Mouse (Mus musculus) cerebellum, adult 11 months (tissue): Measurements from ENCODE around the gene Mdc1.

Experiments
- DNase-seq: peaks from one replicate; pipeline ENCODE4 v3.0.0; 2022

Mdc1 gene

GRCm38 (mm10) chr17:35887725-35888124 is 46.4 kb downstream of the Mdc1 start:
- DNase-seq: no peak

GRCm38 (mm10) chr17:35896781-35897643 is 55.7 kb downstream of the Mdc1 start, which contains the start of gene 2310061I04Rik:
Gene 2310061I04Rik (minus strand): TSS chr17:35897431.
- DNase-seq: peak; percentile 93

- DNase-seq: peak; percentile 51
These were observed 56.6 kb downstream of the Mdc1 start for GRCm38 (mm10) chr17:35897644-35898573.

- no peak for DNase-seq
These were observed 59.3 kb downstream of the Mdc1 start for GRCm38 (mm10) chr17:35900636-35901035.

GRCm38 (mm10) chr17:35903343-35903991 is 62.2 kb downstream of the Mdc1 start:
- no peak for DNase-seq

DNA sequence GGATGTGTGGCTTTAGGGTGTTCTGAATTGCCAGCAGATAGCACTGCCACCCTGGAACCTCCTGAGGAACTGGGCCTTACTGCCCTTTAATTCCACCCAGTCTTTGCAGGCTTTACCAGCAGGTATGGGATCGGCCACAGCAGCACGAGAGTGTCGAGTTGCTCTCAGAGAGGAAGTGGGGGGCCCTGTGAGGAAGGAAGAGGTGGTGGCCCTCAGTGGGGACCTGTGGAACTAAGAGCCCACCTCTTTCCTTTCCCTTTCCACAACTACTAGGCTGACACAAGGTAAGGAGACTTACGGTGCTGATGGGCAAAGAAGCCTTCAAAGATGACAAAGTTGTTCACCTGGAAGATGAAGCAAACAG is 62.7 kb downstream of the Mdc1 start:
- DNase-seq: no peak

DNA sequence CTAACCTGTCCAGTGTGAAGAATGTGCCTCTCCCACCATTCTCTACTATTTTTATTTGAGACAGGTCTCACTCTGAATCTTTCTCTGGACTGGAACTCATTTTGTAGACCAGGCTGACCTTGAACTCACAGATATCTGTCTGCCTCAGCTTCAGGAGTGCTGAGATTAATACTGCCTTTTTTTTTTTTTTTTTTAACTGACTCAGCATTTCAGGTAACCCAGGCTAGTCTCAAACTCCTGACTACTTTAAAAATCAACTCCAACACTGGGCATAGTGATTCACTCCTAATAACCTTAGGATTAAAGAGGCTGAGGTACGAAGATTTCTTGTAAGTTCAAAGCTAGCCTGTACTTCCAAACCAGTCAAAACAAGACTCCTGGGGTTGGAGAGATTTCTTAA is 64.3 kb downstream of the Mdc1 start:
- DNase-seq: no peak

GRCm38 (mm10) chr17:35907609-35908008 is 66.3 kb downstream of the Mdc1 start:
- DNase-seq: no peak
